Mouse (Mus musculus): ENCODE data around the gene Faap20.

GRCm38 (mm10) chr4:155287713-155288112, 38.1 kb downstream of the Faap20 start:
- no peak for TF ChIP-seq CTCF (IDR thresholded peaks at IDR 0.05; ENCODE audit: control insufficient read depth, insufficient read depth, insufficient read length)
- no peak for TF ChIP-seq MAX (IDR thresholded peaks at IDR 0.05)
- TF ChIP-seq MYOD1 (IDR thresholded peaks at IDR 0.05; ENCODE audit: control insufficient read depth, insufficient read length, low read depth), result no peak
